11 mouse cellular contexts compared by ENCODE assay signal in the genomic region with DNA sequence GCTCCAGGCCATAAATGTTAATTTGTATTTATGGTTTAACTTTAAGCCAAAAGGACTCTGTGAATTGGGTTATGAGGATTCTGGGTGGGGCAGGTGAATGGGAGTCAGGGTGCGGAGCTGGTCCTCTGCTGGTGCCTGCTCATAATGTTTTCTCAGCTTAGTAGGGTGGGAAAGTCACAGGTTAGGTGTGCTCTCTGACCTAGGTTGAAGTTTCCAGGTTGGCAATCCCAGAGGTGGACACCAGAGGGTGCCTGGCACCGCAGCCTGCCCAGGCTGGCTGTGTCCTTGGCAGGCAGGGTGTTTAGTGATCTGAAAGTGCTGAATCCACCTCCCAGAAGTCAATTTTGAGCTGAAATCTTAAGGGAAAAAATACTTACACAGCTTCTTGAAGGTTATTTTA.
DNase-seq lines count a peak whose midpoint lies in the region; TF ChIP-seq lines count a peak whose summit lies in the region.
"Had no signal": no experiment of that assay in that cellular context is flagged by ENCODE, and none has a peak within 500 bp of the region (broad histone marks: within the 10 kb centered on the region; RNA-seq: fewer than 3 reads in every experiment).

No protein-coding gene starts in this region.

- no peaks in the 10 kb centered on the region for H3K9me3 ChIP-seq in MEL (replicated peaks; ENCODE audit: insufficient read depth, low read length)
- H3K9me3 ChIP-seq: heart, embryonic 15.5 days; neural tube, embryonic 13.5 days had no signal

- peak; percentile 41 for TF ChIP-seq RAD21 in MEL (IDR thresholded peaks at IDR 0.05; ENCODE audit: low read depth, low read length)

- no peaks in the 10 kb centered on the region for H3K4me1 ChIP-seq in MEL (ENCODE audit: control insufficient read depth in 1 of 2, insufficient read depth in 2 of 2, low read length in 2 of 2)
- no peaks in the 10 kb centered on the region for H3K4me1 ChIP-seq in embryonic fibroblast, embryonic 13.5 days (ENCODE audit: control insufficient read depth, insufficient read depth, low read length)

- no peak for TF ChIP-seq POLR2A in MEL (IDR thresholded peaks at IDR 0.05; ENCODE audit: control insufficient read depth in 1 of 2, insufficient read depth in 1 of 2, low read depth in 1 of 2, low read length in 2 of 2, poor library complexity in 1 of 2)
- no peak for TF ChIP-seq POLR2A in embryonic fibroblast, embryonic 13.5 days (IDR thresholded peaks at IDR 0.05; ENCODE audit: low read depth, low read length)

- H3K9ac ChIP-seq in MEL (ENCODE audit: control insufficient read depth, low read depth, low read length, poor library complexity, severe bottlenecking) = no peak overlapping the region
- H3K9ac ChIP-seq: heart, embryonic 15.5 days; neural tube, embryonic 13.5 days had no signal

- DNase-seq in adrenal gland, adult 18-20 months (ENCODE audit: low spot score in 2 of 2) = peak; percentile 26 to 32
- DNase-seq in adrenal gland, postnatal 4 days (ENCODE audit: low spot score in 2 of 2) = no peak
- DNase-seq in layer of hippocampus, adult 2 months (ENCODE audit: low spot score in 2 of 2) = no peak
- no peak for DNase-seq in layer of hippocampus, adult 11-12 months (ENCODE audit: low spot score)
- no peak for DNase-seq in MEL (ENCODE audit: low read depth, low spot score)
- DNase-seq in MN1 (ENCODE audit: low spot score) = no peak
- no peak for DNase-seq in layer of hippocampus, adult 8-10 months (ENCODE audit: low spot score in 2 of 2)

- no peaks in the 10 kb centered on the region for H3K79me2 ChIP-seq in MEL (ENCODE audit: control insufficient read depth, insufficient read depth, low read length, poor library complexity)

- TF ChIP-seq CTCF in layer of hippocampus, adult 2 months (conservative IDR thresholded peaks at IDR 0.05) = peak; percentile 78
- peak; percentile 20 to 52 (median 38); a peak in 5 of 6 replicates for TF ChIP-seq CTCF in MEL (IDR thresholded peaks at IDR 0.05 in 2 of 3, conservative IDR thresholded peaks at IDR 0.05 in 1 of 3; ENCODE audit: control insufficient read depth in 1 of 3, insufficient read depth in 1 of 3, low read depth in 2 of 3, low read length in 3 of 3, poor library complexity in 1 of 3, severe bottlenecking in 1 of 3)
- TF ChIP-seq CTCF in embryonic fibroblast, embryonic 13.5 days (IDR thresholded peaks at IDR 0.05; ENCODE audit: borderline replicate concordance, insufficient read depth, low read length) = peak; percentile 46; the same call in 1 of the 2 replicates

- H3K4me3 ChIP-seq in layer of hippocampus, adult 2 months = no peak overlapping the region
- no peak overlapping the region for H3K4me3 ChIP-seq in MEL (ENCODE audit: control insufficient read depth in 1 of 2, insufficient read depth in 1 of 2, low read depth in 2 of 2, low read length in 2 of 2)
- H3K4me3 ChIP-seq in embryonic fibroblast, embryonic 13.5 days (ENCODE audit: insufficient read depth, low read length) = no peak overlapping the region
- H3K4me3 ChIP-seq: erythroblast, embryonic 14.5 days; heart, embryonic 15.5 days; neural tube, embryonic 13.5 days had no signal

- H3K36me3 ChIP-seq in MEL (ENCODE audit: control insufficient read depth in 1 of 2, insufficient read depth in 2 of 2, low read length in 2 of 2) = no peaks in the 10 kb centered on the region
- H3K36me3 ChIP-seq: heart, embryonic 15.5 days; neural tube, embryonic 13.5 days had no signal

- no peaks in the 10 kb centered on the region for H3K27me3 ChIP-seq in MEL (ENCODE audit: control insufficient read depth in 1 of 2, insufficient read depth in 2 of 2, low read length in 2 of 2)
- H3K27me3 ChIP-seq: heart, embryonic 15.5 days; neural tube, embryonic 13.5 days had no signal

- no peak overlapping the region for H3K27ac ChIP-seq in layer of hippocampus, adult 2 months
- no peak overlapping the region for H3K27ac ChIP-seq in MEL (ENCODE audit: control insufficient read depth, low read depth, low read length)
- H3K27ac ChIP-seq in embryonic fibroblast, embryonic 13.5 days (ENCODE audit: insufficient read depth, low read length) = no peak overlapping the region
- H3K27ac ChIP-seq: heart, embryonic 15.5 days; neural tube, embryonic 13.5 days had no signal

- no peak for TF ChIP-seq EP300 in MEL (IDR thresholded peaks at IDR 0.05; ENCODE audit: low read depth in 1 of 2, low read length in 2 of 2)

TF ChIP-seq in MEL, 35 proteins besides CTCF, POLR2A, EP300 and RAD21:
- TF ChIP-seq SMC3 (IDR thresholded peaks at IDR 0.05; ENCODE audit: low read depth, low read length) (peak; percentile 33), ETS1 (IDR thresholded peaks at IDR 0.05; ENCODE audit: low read depth, low read length) (no peak)

Comparison
In these comparisons a context has a peak if more than half of its experiments do, and no peak if none do; other contexts are left out.
1. DNase-seq: peak in adrenal gland, adult 18-20 months (2 of 2); none in adrenal gland, postnatal 4 days (0 of 2), layer of hippocampus, adult 2 months (0 of 2), layer of hippocampus, adult 11-12 months (single experiment), MEL (single experiment), MN1 (single experiment) and layer of hippocampus, adult 8-10 months (0 of 2).
2. Peak in every context shown above with its lines, with median percentiles within 50 percentile points of each other: CTCF ChIP-seq.